Mouse (Mus musculus) MEL (cell line): ENCODE measurements at regions not wholly inside any gene's neighbourhood (a gene's known extent, or its start where the extent isn't known, plus 50 kb on each side); places are given as distances from the start of the nearest gene placed in this dataset.

Experiments used
- CTCF ChIP-seq, 3 experiments: IDR thresholded peaks in 2 of 3; conservative IDR thresholded peaks in 1 of 3; 2 replicates each; pipeline ENCODE4 v1.5.1; 2011 to 2012; ENCODE audit warnings: low read length in 3 of 3, low read depth in 2 of 3, mild to moderate bottlenecking in 2 of 3, improper control_type of control experiment in 1 of 3, inconsistent platforms in 1 of 3, mixed read lengths in 1 of 3, moderate library complexity in 1 of 3; ENCODE audit not compliant: control insufficient read depth in 1 of 3, insufficient read depth in 1 of 3, poor library complexity in 1 of 3, severe bottlenecking in 1 of 3
- USF1 ChIP-seq: IDR thresholded peaks from 2 replicates; pipeline ENCODE4 v1.6.1; 2014; ENCODE audit warnings: low read depth, mild to moderate bottlenecking, inconsistent platforms, low read length, improper control_type of control experiment, moderate library complexity
- ZC3H11A ChIP-seq: IDR thresholded peaks from 2 replicates; pipeline ENCODE4 v1.6.1; 2012; ENCODE audit warnings: low read depth, mild to moderate bottlenecking, inconsistent platforms, low read length, improper control_type of control experiment
- ZNF384 ChIP-seq: IDR thresholded peaks from 2 replicates; pipeline ENCODE4 v1.6.1; 2012; ENCODE audit warnings: low read depth, mild to moderate bottlenecking, inconsistent platforms, low read length, improper control_type of control experiment

GRCm38 (mm10) chr11:63293485-63293884, 164.7 kb downstream of the Pmp22 start:
- TF ChIP-seq ZNF384: no peak
- no peak for TF ChIP-seq CTCF (IDR thresholded peaks at IDR 0.05 in 2 of 3, conservative IDR thresholded peaks at IDR 0.05 in 1 of 3; ENCODE audit: control insufficient read depth in 1 of 3, insufficient read depth in 1 of 3, low read depth in 2 of 3, low read length in 3 of 3, poor library complexity in 1 of 3, severe bottlenecking in 1 of 3)
- TF ChIP-seq ZC3H11A: no peak
- no peak for TF ChIP-seq USF1
